Mouse (Mus musculus): ENCODE data around the gene Hoxc8.

- TF ChIP-seq CTCF (IDR thresholded peaks at IDR 0.05; ENCODE audit: extremely low read depth, insufficient read depth, low read length) (peak; percentile 85), POLR2A (IDR thresholded peaks at IDR 0.05; ENCODE audit: extremely low read depth, insufficient read depth, low read length) (no peak)
These were observed 23.0 kb downstream of the Hoxc8 start for GRCm38 (mm10) chr15:103013238-103013984.
